Mouse (Mus musculus) cerebellum, adult (tissue): Measurements from ENCODE around the gene Dgkg.

Experiments
- ATAC-seq: cut with Nextera tagmentation; 2 replicates; pipeline ENCODE4 v1.9.2; 2017; ENCODE audit warnings: mild to moderate bottlenecking, moderate library complexity, mixed read lengths; ENCODE audit not compliant: insufficient number of reproducible peaks, low FRiP score, low TSS enrichment

The Dgkg gene

GRCm38 (mm10) chr16:22602399-22602798 lies 54.6 kb downstream of the Dgkg start:
- ATAC-seq: no peak

DNA sequence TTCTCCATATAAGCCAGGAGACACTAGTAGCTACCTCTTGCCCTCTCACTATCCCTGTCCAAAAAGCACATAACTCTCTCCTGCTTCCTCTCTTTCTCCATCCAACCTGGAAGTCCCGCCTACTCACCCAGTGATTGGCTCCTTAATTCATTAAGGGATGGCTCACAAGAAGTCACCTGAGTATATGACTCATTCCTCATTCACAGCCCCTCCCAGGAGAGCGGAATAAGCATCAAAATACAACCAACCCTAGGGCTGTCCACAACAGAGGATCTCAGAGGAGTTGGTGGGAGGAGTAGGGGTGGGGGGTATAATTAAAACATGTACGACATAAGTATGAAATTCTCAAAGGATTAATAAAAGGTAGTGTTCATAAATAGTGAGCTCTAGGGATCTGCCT lies 55.3 kb downstream of the Dgkg start:
- ATAC-seq: no peak

- ATAC-seq: no peak
Observed at GRCm38 (mm10) chr16:22600108-22600699, 56.8 kb downstream of the Dgkg start.

- no peak for ATAC-seq
Observed at GRCm38 (mm10) chr16:22598741-22599140, 58.3 kb downstream of the Dgkg start.

- ATAC-seq: peak; percentile 70
Observed at GRCm38 (mm10) chr16:22596394-22596793, 60.6 kb downstream of the Dgkg start.

DNA sequence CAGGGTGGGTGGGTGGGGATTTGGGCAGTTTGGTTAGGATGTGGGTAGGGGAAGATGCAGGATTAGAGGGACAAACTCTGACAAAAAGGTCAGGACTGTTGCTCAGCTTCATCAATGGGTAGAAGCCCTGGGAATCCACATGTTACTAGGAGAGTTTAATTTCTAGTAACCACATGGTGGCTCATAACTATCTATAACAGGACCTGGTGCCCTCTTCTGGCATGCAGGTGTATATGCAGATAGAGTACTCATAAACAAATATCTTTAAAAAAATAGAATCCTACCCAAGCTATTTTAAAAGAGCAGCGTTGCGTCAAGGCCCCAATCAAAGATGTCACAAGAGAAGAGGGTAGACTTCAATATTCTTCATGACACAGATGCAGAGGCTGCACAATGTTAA lies 63.1 kb downstream of the Dgkg start:
- ATAC-seq: no peak

DNA sequence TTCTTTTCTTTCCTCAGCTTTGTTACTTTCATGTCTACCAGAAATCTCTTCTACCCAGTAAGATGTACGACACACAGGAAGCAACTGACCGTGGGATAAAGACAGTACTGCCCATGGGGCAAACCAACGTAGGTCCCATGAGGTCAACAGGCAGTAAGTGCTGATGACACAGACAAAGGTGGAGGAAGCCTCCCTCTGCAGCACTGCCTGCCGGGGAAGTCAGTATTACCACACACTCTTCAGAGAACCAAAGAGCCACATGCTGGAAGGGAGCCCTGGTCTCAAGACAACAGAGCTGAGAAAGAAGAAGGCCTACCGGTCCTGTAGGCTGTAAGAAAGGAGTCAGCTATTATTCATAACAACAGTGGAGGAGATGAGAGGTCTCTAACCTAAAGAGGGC lies 67.4 kb downstream of the Dgkg start:
- ATAC-seq: no peak

GRCm38 (mm10) chr16:22586151-22586836 lies 70.7 kb downstream of the Dgkg start:
- no peak for ATAC-seq

GRCm38 (mm10) chr16:22585523-22585922 lies 71.5 kb downstream of the Dgkg start:
- ATAC-seq: no peak

DNA sequence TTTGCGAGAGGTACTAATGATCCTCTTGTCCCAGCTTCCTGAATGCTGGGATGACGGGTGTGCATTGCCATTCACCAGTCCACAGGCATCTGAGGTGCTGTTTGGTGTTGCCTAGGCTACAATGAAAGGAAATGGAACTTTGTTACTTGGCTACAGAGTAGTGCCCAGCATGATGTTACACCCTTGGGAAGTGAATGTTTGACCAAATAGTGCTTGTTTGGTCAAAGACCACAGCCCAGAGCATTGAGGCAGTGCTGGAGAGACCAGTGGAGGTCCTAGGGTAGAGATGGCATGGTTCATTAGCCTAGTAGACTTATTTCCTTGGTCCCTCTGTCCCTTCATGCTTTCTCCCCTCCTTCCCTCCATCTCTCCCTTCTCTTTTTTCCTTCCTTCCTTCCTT lies 73.6 kb downstream of the Dgkg start:
- no peak for ATAC-seq

DNA sequence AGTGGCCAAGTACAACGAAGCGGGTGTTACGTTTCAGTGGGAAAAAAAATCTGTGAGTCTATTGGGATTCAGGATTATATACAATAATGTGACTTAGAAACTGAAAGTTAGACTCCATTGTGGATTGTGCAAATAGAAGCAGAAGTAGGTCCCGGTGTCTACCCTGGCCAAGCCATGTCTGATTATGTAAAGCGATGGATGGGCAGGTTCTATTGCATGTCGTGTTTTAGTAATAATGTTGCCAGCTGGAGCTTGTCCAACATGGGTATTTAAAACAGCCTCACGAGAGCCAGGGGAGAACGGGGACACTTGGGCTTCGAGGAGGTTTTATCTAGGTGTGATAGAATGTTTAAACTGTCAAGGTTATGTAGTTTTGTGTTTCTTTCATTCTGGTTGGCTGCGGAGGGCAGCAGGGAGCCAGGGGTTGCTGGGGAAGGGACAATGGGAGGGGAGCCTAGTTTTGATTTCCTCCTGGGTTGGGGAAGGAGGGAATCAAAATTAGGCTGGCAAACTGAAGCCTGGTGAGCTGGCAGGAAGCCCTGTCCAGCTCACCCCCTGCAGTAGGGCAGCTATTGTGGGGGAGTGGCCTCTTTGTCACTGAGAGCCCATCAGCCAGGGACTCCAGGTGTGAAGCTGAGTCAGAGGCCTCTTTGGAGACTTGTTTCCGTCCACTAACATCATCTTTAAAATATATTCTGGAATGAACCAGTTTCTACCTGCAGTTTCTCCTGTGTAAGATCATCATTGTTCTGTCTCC lies 74.7 kb downstream of the Dgkg start:
- peak; percentile 56; the same call in 1 of the 2 replicates for ATAC-seq

DNA sequence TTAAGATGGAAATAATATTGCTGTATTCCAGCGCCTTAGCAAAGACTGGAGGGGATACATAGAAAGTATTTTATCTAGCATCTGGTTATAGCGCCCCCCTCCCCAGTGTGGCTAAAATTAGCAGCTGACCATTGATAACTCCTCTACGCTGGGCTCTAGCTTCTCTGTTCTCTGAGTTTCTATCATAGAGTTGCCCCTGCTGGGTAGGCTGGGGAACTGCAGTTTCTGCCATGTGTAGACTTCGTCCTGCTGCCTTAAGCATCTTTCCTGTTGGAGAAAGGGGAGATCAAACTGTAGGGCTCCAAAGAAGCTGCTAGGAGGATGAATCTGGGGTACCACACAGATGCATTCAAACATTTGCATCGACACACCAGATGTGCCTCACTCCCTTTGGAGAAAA lies 76.9 kb downstream of the Dgkg start:
- ATAC-seq: no peak

DNA sequence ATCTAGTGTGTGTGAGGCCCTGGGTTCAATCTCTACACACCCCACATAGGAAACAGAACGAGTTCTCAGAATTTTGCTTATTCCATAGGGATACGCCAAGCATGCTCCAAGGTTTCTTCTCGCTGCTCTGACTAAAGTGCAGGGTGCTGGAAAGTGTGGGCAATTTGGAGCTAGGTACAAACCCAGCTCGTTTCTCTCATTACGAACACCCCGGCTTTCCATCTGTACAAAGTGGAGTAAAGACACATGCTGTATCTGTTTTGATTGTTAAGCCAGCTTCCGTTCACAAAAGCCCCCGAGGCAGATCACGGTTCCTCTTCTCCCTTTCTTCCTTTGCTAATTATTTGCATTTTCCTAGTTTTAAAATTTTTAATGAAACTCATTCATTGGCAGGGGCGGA lies 78.1 kb downstream of the Dgkg start:
- ATAC-seq: no peak

- ATAC-seq: no peak
Observed at GRCm38 (mm10) chr16:22577656-22578055, 79.4 kb downstream of the Dgkg start.

GRCm38 (mm10) chr16:22574164-22574563 lies 82.9 kb downstream of the Dgkg start:
- ATAC-seq: no peak

GRCm38 (mm10) chr16:22572641-22573341 lies 84.2 kb downstream of the Dgkg start:
- no peak for ATAC-seq

- ATAC-seq: no peak
Observed at GRCm38 (mm10) chr16:22564907-22565272, 92.1 kb downstream of the Dgkg start.

- peak; percentile 76 for ATAC-seq
Observed at GRCm38 (mm10) chr16:22564259-22564906, 92.6 kb downstream of the Dgkg start.

DNA sequence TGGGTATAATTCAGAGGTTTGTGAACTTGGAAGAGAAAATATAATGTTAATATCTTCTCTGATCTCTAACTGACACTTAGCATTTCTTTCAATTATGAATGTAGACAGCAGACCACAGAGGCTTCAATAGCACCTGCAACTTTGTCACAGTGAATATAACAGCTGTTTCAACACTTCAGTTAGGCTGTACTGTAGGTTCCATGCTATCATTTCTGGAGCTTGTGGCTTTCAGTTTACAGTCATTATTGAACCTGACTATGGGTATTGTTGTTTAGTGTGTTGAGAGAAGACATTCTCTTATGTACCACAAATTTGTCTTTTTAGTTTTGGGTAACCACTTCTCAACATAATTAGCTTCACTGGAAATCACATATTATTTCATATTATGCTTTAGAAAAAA lies 93.4 kb downstream of the Dgkg start:
- no peak for ATAC-seq

- ATAC-seq: no peak
Observed at GRCm38 (mm10) chr16:22554996-22555395, 102.0 kb downstream of the Dgkg start.

- no peak for ATAC-seq
Observed at GRCm38 (mm10) chr16:22552351-22552750, 104.7 kb downstream of the Dgkg start.
